In genomic region chr4:148170842-148171241, GRCm38 (mm10) we compare ENCODE assay signal across 8 mouse cellular contexts. TPM values are rescaled to one million over a fixed set of nuclear protein-coding genes. Genes with fewer than 3 reads are reported as not detected.
DNase-seq lines count a peak whose midpoint lies in the region; ATAC-seq lines count a peak whose summit lies in the region.

No protein-coding gene starts in this region.

- peak; percentile 51 for DNase-seq in heart, postnatal 4 days
- DNase-seq in heart, adult 11 months = no peak
- DNase-seq in 3T3-L1 (ENCODE audit: low read depth, low spot score) (peak; percentile 69), ES-CJ7 (ENCODE audit: low read depth, low spot score) (peak; percentile 66)
- peak; percentile 73 for DNase-seq in cerebellum, adult 9-10 months
- DNase-seq in kidney, postnatal 14 days = peak; percentile 43
- no peak for DNase-seq in gastrocnemius, postnatal 14 days

- intact Hi-C loops in gastrocnemius, postnatal 14 days (cut with DNase I; ENCODE audit: low total_unique reads) = loop anchor here (2.0 kb wide), 1 partner anchor 258 kb away; no protein-coding TSS in a partner anchor

- ATAC-seq in megakaryocyte-erythroid progenitor cell, adult 5-6 weeks (replicated peaks; ENCODE audit: low FRiP score, low TSS enrichment, poor library complexity, severe bottlenecking) = peak; percentile 9; the same call in 1 of the 2 replicates

RNA-seq across cellular contexts. Expression of gene Fbxo2, which starts 10.4 kb away (rescaled TPM):
- total RNA-seq in heart, postnatal 4 days (2021) = under 1 TPM in 1 of 2 experiments, not detected in 1; 0.27 TPM
- not detected in 2 replicates for total RNA-seq in megakaryocyte-erythroid progenitor cell, adult 5-6 weeks (2014; fragmentation: Nextera tagmentation)
- not detected in 2 replicates for total RNA-seq in megakaryocyte-erythroid progenitor cell, adult 5-6 weeks (2017)
- not detected for total RNA-seq in gastrocnemius, postnatal 14 days (2021)

RNA-seq across cellular contexts. Expression of gene Fbxo44, which starts 10.6 kb away (rescaled TPM):
- 10 to 100 TPM; 18.2 to 22.7 TPM for total RNA-seq in heart, postnatal 4 days (2021)
- 6.0 and 6.6 TPM in 2 replicates for total RNA-seq in megakaryocyte-erythroid progenitor cell, adult 5-6 weeks (2014; fragmentation: Nextera tagmentation)
- total RNA-seq in megakaryocyte-erythroid progenitor cell, adult 5-6 weeks (2017) = 4.1 and 5.5 TPM in 2 replicates
- 1 to 10 TPM; 1.4 to 3.3 TPM for total RNA-seq in gastrocnemius, postnatal 14 days (2021)

RNA-seq across cellular contexts. Expression of gene Fbxo6, which starts 18.9 kb away (rescaled TPM):
- total RNA-seq in heart, postnatal 4 days (2021) = 10 to 100 TPM; 24.7 to 26.3 TPM
- total RNA-seq in megakaryocyte-erythroid progenitor cell, adult 5-6 weeks (2014; fragmentation: Nextera tagmentation) = 19.7 and 25.6 TPM in 2 replicates
- total RNA-seq in megakaryocyte-erythroid progenitor cell, adult 5-6 weeks (2017) = 10.5 and 12.7 TPM in 2 replicates
- 10 to 100 TPM; 22.9 to 29.1 TPM for total RNA-seq in gastrocnemius, postnatal 14 days (2021)

RNA-seq across cellular contexts. Expression of gene Draxin, which starts 40.3 kb away (rescaled TPM):
- total RNA-seq in heart, postnatal 4 days (2021) = not detected
- total RNA-seq in megakaryocyte-erythroid progenitor cell, adult 5-6 weeks (2014; fragmentation: Nextera tagmentation) = not detected in 2 replicates
- total RNA-seq in megakaryocyte-erythroid progenitor cell, adult 5-6 weeks (2017) = not detected in 2 replicates
- under 1 TPM; 0.10 to 0.13 TPM for total RNA-seq in gastrocnemius, postnatal 14 days (2021)

RNA-seq across cellular contexts. Expression of gene Mad2l2, which starts 40.7 kb away (rescaled TPM):
- total RNA-seq in heart, postnatal 4 days (2021) = 10 to 100 TPM; 17.9 to 19.9 TPM
- total RNA-seq in megakaryocyte-erythroid progenitor cell, adult 5-6 weeks (2014; fragmentation: Nextera tagmentation) = 25.1 and 28.9 TPM in 2 replicates
- total RNA-seq in megakaryocyte-erythroid progenitor cell, adult 5-6 weeks (2017) = 5.8 and 10.9 TPM in 2 replicates
- total RNA-seq in gastrocnemius, postnatal 14 days (2021) = 10 to 100 TPM; 11.5 to 12.9 TPM

Comparison
In these comparisons a context has a peak if more than half of its experiments do, and no peak if none do; other contexts are left out.
1. DNase-seq: peak in heart, postnatal 4 days (single experiment), 3T3-L1 (single experiment), ES-CJ7 (single experiment), cerebellum, adult 9-10 months (single experiment) and kidney, postnatal 14 days (single experiment); none in heart, adult 11 months (single experiment) and gastrocnemius, postnatal 14 days (single experiment).